Mouse (Mus musculus) myocyte (in vitro differentiated cells): ENCODE measurements around the gene Fastkd3.

ENCODE experiments used
- CEBPB ChIP-seq: IDR thresholded peaks from 2 replicates; pipeline ENCODE4 v1.6.1; 2011; ENCODE audit warnings: mild to moderate bottlenecking, moderate library complexity; ENCODE audit not compliant: poor library complexity, insufficient read depth, severe bottlenecking
- E2F4 ChIP-seq: IDR thresholded peaks from one replicate; pipeline ENCODE4 v1.6.1; 2011; ENCODE audit warnings: mild to moderate bottlenecking, control low read depth, moderate library complexity; ENCODE audit not compliant: insufficient read depth
- MAX ChIP-seq: IDR thresholded peaks from one replicate; pipeline ENCODE4 v1.6.1; 2011; ENCODE audit warnings: low read depth, mild to moderate bottlenecking, control low read depth
- MYOD1 ChIP-seq, 3 experiments: IDR thresholded peaks; one replicate each; pipeline ENCODE4 v1.6.1; 2011; ENCODE audit warnings: control low read depth in 2 of 3, low read depth in 2 of 3, mild to moderate bottlenecking in 2 of 3, moderate library complexity in 1 of 3; ENCODE audit not compliant: insufficient read length in 2 of 3, control insufficient read depth in 1 of 3
- MYOG ChIP-seq, 3 experiments: IDR thresholded peaks; one replicate each; pipeline ENCODE4 v1.6.1; 2011; ENCODE audit warnings: control low read depth in 2 of 3, low read depth in 2 of 3, mild to moderate bottlenecking in 2 of 3; ENCODE audit not compliant: insufficient read length in 2 of 3, control insufficient read depth in 1 of 3, insufficient read depth in 1 of 3
- POLR2A ChIP-seq: IDR thresholded peaks from one replicate; pipeline ENCODE4 v1.6.1; 2011; ENCODE audit warnings: low read depth, mild to moderate bottlenecking, control low read depth, moderate library complexity; ENCODE audit not compliant: insufficient read length
- POLR2AphosphoS2 ChIP-seq: IDR thresholded peaks from one replicate; pipeline ENCODE4 v1.6.1; 2011; ENCODE audit warnings: low read depth, control low read depth; ENCODE audit not compliant: insufficient read length
- SRF ChIP-seq: IDR thresholded peaks from one replicate; pipeline ENCODE4 v1.6.1; 2011; ENCODE audit warnings: low read depth; ENCODE audit not compliant: control insufficient read depth, insufficient read length
- TCF12 ChIP-seq: IDR thresholded peaks from one replicate; pipeline ENCODE4 v1.6.1; 2011; ENCODE audit warnings: mild to moderate bottlenecking, control low read depth; ENCODE audit not compliant: poor library complexity, insufficient read depth, severe bottlenecking
- TCF3 ChIP-seq: IDR thresholded peaks from one replicate; pipeline ENCODE4 v1.6.1; 2011; ENCODE audit warnings: low read depth, control low read depth; ENCODE audit not compliant: insufficient read length
- USF1 ChIP-seq: IDR thresholded peaks from one replicate; pipeline ENCODE4 v1.6.1; 2011; ENCODE audit warnings: low read depth, mild to moderate bottlenecking, control low read depth, moderate library complexity

- TF ChIP-seq MAX (no peak), POLR2A (no peak), SRF (no peak), TCF12 (no peak), MYOD1 (IDR thresholded peaks at IDR 0.05; ENCODE audit: control insufficient read depth in 1 of 3, insufficient read length in 2 of 3, low read depth in 2 of 3) (no peak), POLR2AphosphoS2 (no peak), CEBPB (no peak), USF1 (no peak), TCF3 (no peak), MYOG (IDR thresholded peaks at IDR 0.05; ENCODE audit: control insufficient read depth in 1 of 3, insufficient read depth in 1 of 3, insufficient read length in 2 of 3, low read depth in 2 of 3) (no peak), E2F4 (no peak)
Measured at GRCm38 (mm10) chr13:68607652-68608405, 25.8 kb downstream of the Fastkd3 start.
